Mouse (Mus musculus): ENCODE measurements around the gene Ess2. TPM values are rescaled to one million over a fixed set of nuclear protein-coding genes. Genes with fewer than 3 reads are reported as not detected.

Gene Ess2
- polyA plus RNA-seq, 1 experiment, result 26.0 TPM

DNA sequence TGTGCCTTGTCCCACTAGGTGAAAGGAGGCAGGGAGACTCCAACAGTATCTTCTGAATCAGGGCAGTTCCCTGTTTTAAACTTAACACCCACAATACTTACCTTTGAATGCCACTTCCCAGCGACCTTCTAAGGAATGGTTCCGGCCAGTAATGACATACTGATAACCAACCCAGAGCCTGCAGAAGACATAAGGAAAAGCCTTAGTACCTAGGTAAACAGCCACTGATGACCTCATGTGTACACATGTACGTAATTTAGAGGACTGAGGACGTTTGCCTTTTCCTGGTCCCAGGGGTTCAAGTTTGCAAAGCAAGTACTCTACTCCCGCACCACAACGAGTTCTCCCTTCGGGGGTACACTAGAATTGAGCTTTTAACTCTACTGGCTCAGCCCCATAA, 54.0 kb downstream of the Ess2 start:
- no peak for DNase-seq (ENCODE audit: low spot score)

DNA sequence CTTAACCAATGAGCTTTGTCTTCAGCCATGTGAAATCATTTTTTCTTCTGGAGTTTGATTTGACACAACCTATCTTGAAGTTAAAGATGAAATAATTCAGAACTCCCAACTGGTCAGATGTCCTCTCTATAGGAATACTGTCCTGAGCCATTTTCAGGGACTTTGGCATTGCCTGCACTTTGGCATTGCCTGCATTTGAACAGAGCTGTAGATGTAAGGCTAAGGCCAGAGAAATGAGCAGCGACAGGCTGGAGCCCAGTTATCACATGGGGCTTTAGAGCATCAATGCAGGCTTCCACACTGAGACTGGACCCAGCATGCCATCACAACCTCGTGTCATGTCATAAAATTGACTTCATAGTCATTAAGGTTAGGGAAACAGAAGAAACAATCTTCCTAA, 57.9 kb downstream of the Ess2 start:
- DNase-seq (ENCODE audit: low spot score), result no peak

DNA sequence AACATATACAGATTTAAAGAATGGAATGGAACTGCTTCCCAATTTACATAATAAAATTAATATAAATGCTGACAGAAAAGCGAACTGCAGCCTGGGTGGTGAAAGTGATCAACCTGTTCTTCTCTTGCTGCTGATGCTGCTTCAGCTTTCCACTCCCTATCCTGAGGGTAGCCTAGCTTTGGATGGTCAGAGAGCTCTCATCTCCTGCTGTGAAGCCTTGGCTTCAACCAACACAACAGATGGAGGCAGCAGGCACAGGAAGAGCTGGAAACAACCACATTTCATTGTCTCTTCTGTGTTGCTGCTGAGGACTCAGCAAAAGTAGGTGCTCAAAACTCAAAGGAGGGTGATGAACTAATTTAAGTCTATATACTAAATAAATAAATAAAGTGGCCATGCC, 59.3 kb downstream of the Ess2 start:
- DNase-seq (ENCODE audit: low spot score), result no peak

DNA sequence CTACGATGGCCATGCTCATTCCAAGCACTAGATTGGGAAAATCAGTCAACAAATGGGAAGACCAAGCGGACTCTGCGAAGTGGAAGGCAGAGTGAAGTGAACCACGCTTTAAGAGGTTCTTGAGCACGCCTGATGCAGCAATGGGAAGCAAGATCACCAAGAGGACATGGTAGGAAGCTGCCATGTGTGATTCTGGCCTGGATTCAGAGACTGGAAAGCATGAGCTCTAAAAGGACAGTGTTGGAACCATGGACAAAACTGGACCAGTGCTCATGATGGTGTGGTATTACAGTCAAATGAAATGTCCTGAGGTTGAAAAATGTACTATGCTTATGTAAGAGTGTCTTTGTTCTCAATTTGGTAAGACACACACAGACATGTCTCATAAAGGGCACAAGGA, 59.8 kb downstream of the Ess2 start:
- DNase-seq (ENCODE audit: low spot score), result no peak

Other genes with a start within 250 kb of the Ess2 start
- 36.5 and 56.4 TPM in 2 replicates for gene Med15, start 178.5 kb downstream of the Ess2 start, polyA plus RNA-seq (2012; rRNA removed)
- 38.8 and 40.9 TPM in 2 replicates for gene Klhl22, start 151.7 kb downstream of the Ess2 start, polyA plus RNA-seq (2012; rRNA removed)
- gene Scarf2, start 114.1 kb downstream of the Ess2 start, polyA plus RNA-seq (2012; rRNA removed), result 36.0 and 45.5 TPM in 2 replicates
- gene B830017H08Rik, start 78.2 kb downstream of the Ess2 start, polyA plus RNA-seq (2012; rRNA removed), result not detected in 2 replicates
- gene Car15, start 73.0 kb downstream of the Ess2 start, polyA plus RNA-seq (2012; rRNA removed), result 2.3 and 4.0 TPM in 2 replicates
- 0.60 and 0.70 TPM in 2 replicates for gene Gm20518, start 19.7 kb downstream of the Ess2 start, polyA plus RNA-seq (2012; rRNA removed)
- gene Tssk1, start 17.1 kb downstream of the Ess2 start, polyA plus RNA-seq (2012; rRNA removed), result 0.07 and 0.08 TPM in 2 replicates
- gene Dgcr2, start 12.8 kb downstream of the Ess2 start, polyA plus RNA-seq (2012; rRNA removed), result 48.7 and 50.0 TPM in 2 replicates
- not detected in 2 replicates for gene Tssk2, start 12.7 kb downstream of the Ess2 start, polyA plus RNA-seq (2012; rRNA removed)
- not detected in 2 replicates for gene Gsc2, start 3.7 kb upstream of the Ess2 start, polyA plus RNA-seq (2012; rRNA removed)
- gene Slc25a1, start 16.9 kb upstream of the Ess2 start, polyA plus RNA-seq (2012; rRNA removed), result 67.3 and 77.5 TPM in 2 replicates
- gene Vpreb2, start 69.1 kb upstream of the Ess2 start, polyA plus RNA-seq (2012; rRNA removed), result not detected in 2 replicates
- gene Dgcr6, start 141.5 kb upstream of the Ess2 start, polyA plus RNA-seq (2012; rRNA removed), result 105 and 136 TPM in 2 replicates
- 35.2 and 40.6 TPM in 2 replicates for gene Prodh, start 178.9 kb upstream of the Ess2 start, polyA plus RNA-seq (2012; rRNA removed)
- gene Rtn4r, start 216.3 kb upstream of the Ess2 start, polyA plus RNA-seq (2012; rRNA removed), result 4.3 and 4.9 TPM in 2 replicates